Mouse (Mus musculus) ES-E14 (cell line): ENCODE results near the gene 6430531B16Rik. TPM values are rescaled to one million over a fixed set of nuclear protein-coding genes. Genes with fewer than 3 reads are reported as not detected.

ENCODE experiments used
- DNase-seq: peaks from one replicate; pipeline ENCODE4 v3.0.0-alpha.2; 2013; ENCODE audit warnings: low read depth, low spot score
- H3K27ac ChIP-seq: 2 replicates; pipeline ENCODE4 v1.5.1; 2012; ENCODE audit warnings: low read depth, mild to moderate bottlenecking, low read length, moderate library complexity, mixed read lengths; ENCODE audit not compliant: poor library complexity, insufficient read depth, severe bottlenecking
- H3K36me3 ChIP-seq: 2 replicates; pipeline ENCODE4 v1.6.1; 2012; ENCODE audit warnings: mild to moderate bottlenecking, low read length, moderate library complexity, mixed read lengths; ENCODE audit not compliant: control insufficient read depth, poor library complexity, insufficient read depth, severe bottlenecking
- H3K4me1 ChIP-seq, 2 experiments: fragments of 150-350 bp in 1 of 2; sonication (generic) in 1 of 2; 2 replicates each; pipeline ENCODE4 v1.6.1; 2012; ENCODE audit warnings: low read length in 2 of 2, mild to moderate bottlenecking in 1 of 2, mixed read lengths in 1 of 2; ENCODE audit not compliant: control insufficient read depth in 2 of 2, insufficient read depth in 2 of 2, poor library complexity in 1 of 2
- H3K4me3 ChIP-seq, 2 experiments: fragments of 150-350 bp in 1 of 2; sonication (generic) in 1 of 2; 2 replicates each; pipeline ENCODE4 v1.5.1; 2012; ENCODE audit warnings: low read length in 2 of 2, low read depth in 1 of 2, mild to moderate bottlenecking in 1 of 2, mixed read lengths in 1 of 2; ENCODE audit not compliant: insufficient read depth in 1 of 2, poor library complexity in 1 of 2, severe bottlenecking in 1 of 2
- H3K9ac ChIP-seq: 2 replicates; pipeline ENCODE4 v1.6.1; 2012; ENCODE audit warnings: low read depth, mild to moderate bottlenecking, low read length, mixed read lengths; ENCODE audit not compliant: poor library complexity, insufficient read depth, severe bottlenecking
- H3K9me3 ChIP-seq: fragments of 150-350 bp; sonication (generic); 2 replicates; pipeline ENCODE4 v1.6.1; 2012; ENCODE audit warnings: low read depth, mild to moderate bottlenecking, low read length; ENCODE audit not compliant: control insufficient read depth, insufficient read depth
- CHD2 ChIP-seq: IDR thresholded peaks from 2 replicates; pipeline ENCODE4 v1.6.1; 2014; ENCODE audit warnings: mild to moderate bottlenecking, low read depth, low read length, inconsistent platforms
- HCFC1 ChIP-seq: IDR thresholded peaks from 2 replicates; pipeline ENCODE4 v1.6.1; 2012; ENCODE audit warnings: low read length, inconsistent platforms, borderline replicate concordance; ENCODE audit not compliant: insufficient read depth
- MAFK ChIP-seq: IDR thresholded peaks from 2 replicates; pipeline ENCODE4 v1.6.1; 2014; ENCODE audit warnings: mild to moderate bottlenecking, low read depth, low read length, inconsistent platforms; ENCODE audit not compliant: insufficient read depth
- ZC3H11A ChIP-seq: IDR thresholded peaks from 2 replicates; pipeline ENCODE4 v1.6.1; 2012; ENCODE audit warnings: low read depth, mild to moderate bottlenecking, inconsistent platforms, low read length, borderline replicate concordance
- ZNF384 ChIP-seq: IDR thresholded peaks from 2 replicates; pipeline ENCODE4 v1.6.1; 2012; ENCODE audit warnings: low read depth, low read length, inconsistent platforms
- in situ Hi-C, 2 experiments: fragments of 600-800 bp; cut with MboI; formaldehyde crosslinking; loops; one replicate each; pipeline ENCODE4 v1.15.1; 2025; ENCODE audit warnings: low sequenced_read_pairs in 2 of 2, inconsistent platforms in 1 of 2; ENCODE audit not compliant: unreplicated experiment in 2 of 2
- total RNA-seq: library from RNA; depleted of rRNA; stranded (reverse); fragments of 300-350 nt; gene quantifications from 2 replicates; pipeline ENCODE4 v1.2.3, GENCODE M21; 2012; rRNA removed

6430531B16Rik gene
- total RNA-seq, 1 experiment: 1.8 TPM

- Histone ChIP-seq H3K9me3 (no peaks in the 10 kb centered on the region), H3K27ac (no peak overlapping the region), H3K4me1 (0 out of 4 replicates have a peak, but pooled peaks cover 0 to 3% of the 10 kb centered on the region in 2 experiments), H3K9ac (no peak overlapping the region), H3K4me3 (no peak overlapping the region), H3K36me3 (peaks cover 2% of the 10 kb centered on the region; the same call in 1 of the 2 replicates)
- TF ChIP-seq ZNF384 (no peak), HCFC1 (no peak), MAFK (no peak), CHD2 (no peak), ZC3H11A (peak; percentile 7; the same call in 1 of the 2 replicates)
- DNase-seq: peak; percentile 58
- in situ Hi-C loops: no loop called here
These were observed 47.8 kb downstream of the 6430531B16Rik start for GRCm38 (mm10) chr7:139930732-139931131.

Other genes starting within 250 kb of the 6430531B16Rik start
- gene Adgra1, start 144.6 kb downstream of the 6430531B16Rik start, total RNA-seq: 0.45 TPM in 1 of 2 replicates, not detected in the other
- gene Kndc1, start 84.1 kb downstream of the 6430531B16Rik start, total RNA-seq: 2.3 and 5.3 TPM in 2 replicates
- 147 and 174 TPM in 2 replicates for gene Utf1, start 35.0 kb downstream of the 6430531B16Rik start, total RNA-seq
- 7.6 and 8.3 TPM in 2 replicates for gene Adam8, start 13.8 kb upstream of the 6430531B16Rik start, total RNA-seq
- 27.1 and 29.6 TPM in 2 replicates for gene Zfp511, start 57.6 kb upstream of the 6430531B16Rik start, total RNA-seq
- 28.1 and 29.0 TPM in 2 replicates for gene Tubgcp2, start 57.9 kb upstream of the 6430531B16Rik start, total RNA-seq
- 0.16 and 0.27 TPM in 2 replicates for gene Msx3, start 70.3 kb upstream of the 6430531B16Rik start, total RNA-seq
- gene Caly, start 103.8 kb upstream of the 6430531B16Rik start, total RNA-seq: 0.26 TPM in 1 of 2 replicates, not detected in the other
- 0.49 TPM in 1 of 2 replicates, not detected in the other for gene Prap1, start 114.6 kb upstream of the 6430531B16Rik start, total RNA-seq
- 6.6 and 11.9 TPM in 2 replicates for gene Fuom, start 123.7 kb upstream of the 6430531B16Rik start, total RNA-seq
- 9.1 and 15.5 TPM in 2 replicates for gene Paox, start 137.0 kb upstream of the 6430531B16Rik start, total RNA-seq
- gene Echs1, start 137.7 kb upstream of the 6430531B16Rik start, total RNA-seq: 47.0 and 58.3 TPM in 2 replicates
- 21.0 and 23.0 TPM in 2 replicates for gene Mtg1, start 158.8 kb upstream of the 6430531B16Rik start, total RNA-seq
- gene Sprn, start 176.1 kb upstream of the 6430531B16Rik start, total RNA-seq: 0.27 and 0.48 TPM in 2 replicates
- gene Olfr522, start 186.0 kb upstream of the 6430531B16Rik start, total RNA-seq: not detected in 2 replicates
- gene Olfr523, start 194.5 kb upstream of the 6430531B16Rik start, total RNA-seq: not detected in 2 replicates
- gene Olfr524, start 227.2 kb upstream of the 6430531B16Rik start, total RNA-seq: not detected in 2 replicates
- gene Cd163l1, start 239.5 kb upstream of the 6430531B16Rik start, total RNA-seq: not detected in 2 replicates